Mouse (Mus musculus) hindbrain, postnatal 0 days (tissue): Measurements from ENCODE around the gene Gdpd4. TPM values are rescaled to one million over a fixed set of nuclear protein-coding genes. Genes with fewer than 3 reads are reported as not detected.
A peak's percentile ranks its signal among the peaks of the same experiment; 100 is the strongest.

ENCODE experiments used
- ATAC-seq: fragments of 200-750 bp; cut with Nextera tagmentation; 2 replicates; pipeline ENCODE4 v1.8.0; 2017; ENCODE audit warnings: mild to moderate bottlenecking, moderate TSS enrichment, moderate library complexity
- DNase-seq: peaks from one replicate; pipeline ENCODE4 v3.0.0-alpha.2; 2015; ENCODE audit warnings: low spot score
- H3K27ac ChIP-seq: fragments of 300-500 bp; sonication (generic); 2 replicates; pipeline ENCODE4 v1.5.1; 2014; ENCODE audit warnings: mild to moderate bottlenecking
- H3K27me3 ChIP-seq: fragments of 300-500 bp; sonication (generic); 2 replicates; pipeline ENCODE4 v1.6.1; 2014; ENCODE audit warnings: low read length, mixed read lengths; ENCODE audit not compliant: insufficient read depth
- H3K36me3 ChIP-seq: fragments of 300-500 bp; sonication (generic); 2 replicates; pipeline ENCODE4 v1.6.1; 2014; ENCODE audit warnings: low read length, mixed read lengths; ENCODE audit not compliant: insufficient read depth
- H3K4me1 ChIP-seq: fragments of 300-500 bp; sonication (generic); 2 replicates; pipeline ENCODE4 v1.6.1; 2014; ENCODE audit warnings: antibody characterized with exemption, low read length, mixed read lengths; ENCODE audit not compliant: insufficient read depth
- H3K4me2 ChIP-seq: fragments of 300-500 bp; sonication (generic); 2 replicates; pipeline ENCODE4 v1.6.1; 2014; ENCODE audit warnings: low read depth, mild to moderate bottlenecking, low read length, moderate library complexity, mixed read lengths
- H3K4me3 ChIP-seq: fragments of 300-500 bp; sonication (generic); 2 replicates; pipeline ENCODE4 v1.5.1; 2014; ENCODE audit warnings: low read length
- H3K9ac ChIP-seq: fragments of 300-500 bp; sonication (generic); replicated peaks from 2 replicates; pipeline ENCODE4 v1.6.1; 2014; ENCODE audit warnings: mild to moderate bottlenecking, low read length, moderate library complexity, mixed read lengths
- H3K9me3 ChIP-seq: fragments of 300-500 bp; sonication (generic); 2 replicates; pipeline ENCODE4 v1.6.1; 2016; ENCODE audit warnings: low read length, mixed read lengths
- CTCF ChIP-seq: IDR thresholded peaks from 2 replicates; pipeline ENCODE4 v1.5.1; 2016; ENCODE audit warnings: antibody characterized with exemption, control low read depth, low read depth
- WGBS: fragments of 180-500 bp; shearing (Covaris S2); extraction: QIAGEN DNeasy Blood & Tissue Kit; methylation state at CpG from one replicate; pipeline ENCODE4 v1.1.7; 2014; 5-methylcytosine and 5-hydroxymethylcytosine counted together
- polyA plus RNA-seq: library from polyadenylated mRNA; unstranded; fragments of >200 nt; fragmentation: Nextera tagmentation; extraction: Ambion mirVana; gene quantifications from 2 replicates; pipeline ENCODE4 v1.2.1, GENCODE M21; 2015
- total RNA-seq: library from RNA; depleted of rRNA; stranded (reverse); fragments of >200 nt; gene quantifications from 2 replicates; pipeline ENCODE4 v1.2.3, GENCODE M21; 2014

Gene Gdpd4
- total and polyA plus RNA-seq, 2 experiments from 2014 or later, result not detected

GRCm38 (mm10) chr7:97926978-97927377 is 7.2 kb downstream of the Gdpd4 start:
- no peaks in the 10 kb centered on the region for H3K27me3 ChIP-seq
- WGBS, result 75% methylated on average over 5 of the region's 5 CpGs
- TF ChIP-seq CTCF, result no peak

GRCm38 (mm10) chr7:97944485-97944884 is 24.7 kb downstream of the Gdpd4 start:
- WGBS, result 78% methylated on average over 1 of the region's 1 CpGs
- no peak for TF ChIP-seq CTCF

More at GRCm38 (mm10) chr7:97926978-97927377, 7.2 kb downstream of the Gdpd4 start:
- no peaks in the 10 kb centered on the region for H3K36me3 ChIP-seq
- H3K27ac ChIP-seq, result no peak overlapping the region
- H3K4me2 ChIP-seq, result no peak overlapping the region
- no peak for ATAC-seq
- no peaks in the 10 kb centered on the region for H3K9me3 ChIP-seq
- no peak for DNase-seq
- H3K4me1 ChIP-seq, result no peaks in the 10 kb centered on the region
- H3K4me3 ChIP-seq, result no peak overlapping the region
- no peak overlapping the region for H3K9ac ChIP-seq

DNA sequence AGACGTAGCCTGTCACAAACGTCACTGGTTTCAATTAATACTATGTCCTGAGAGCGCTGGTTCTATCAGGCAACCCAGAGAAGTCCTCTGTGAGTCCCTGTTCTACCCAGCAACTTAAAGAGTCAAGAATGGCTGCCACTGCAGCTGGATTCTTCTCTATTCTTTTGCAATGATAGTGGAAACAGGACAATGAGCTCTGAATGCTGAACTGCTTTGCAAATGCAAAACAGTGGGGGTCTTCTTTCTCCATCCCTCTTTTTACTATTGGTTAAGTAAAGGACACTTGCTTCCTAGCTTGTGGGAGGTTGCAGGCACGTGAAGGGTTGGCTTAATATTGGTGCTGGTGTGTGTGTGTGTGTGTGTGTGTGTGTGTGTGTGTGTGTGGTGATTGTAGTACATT is 52.7 kb downstream of the Gdpd4 start:
- DNase-seq (no peak), ATAC-seq (no peak)
- Histone ChIP-seq H3K27ac (no peak overlapping the region), H3K4me1 (no peaks in the 10 kb centered on the region), H3K4me3 (no peak overlapping the region), H3K27me3 (no peaks in the 10 kb centered on the region), H3K9ac (no peak overlapping the region), H3K36me3 (no peaks in the 10 kb centered on the region), H3K4me2 (no peak overlapping the region), H3K9me3 (no peaks in the 10 kb centered on the region)
- TF ChIP-seq CTCF, result no peak
- 16% methylated on average over 4 of the region's 4 CpGs for WGBS

More at GRCm38 (mm10) chr7:97944485-97944884, 24.7 kb downstream of the Gdpd4 start:
- DNase-seq, result no peak
- Histone ChIP-seq H3K4me1 (no peaks in the 10 kb centered on the region), H3K4me2 (no peak overlapping the region), H3K4me3 (no peak overlapping the region), H3K9me3 (no peaks in the 10 kb centered on the region), H3K27ac (no peak overlapping the region), H3K27me3 (no peaks in the 10 kb centered on the region), H3K36me3 (no peaks in the 10 kb centered on the region), H3K9ac (no peak overlapping the region)
- no peak for ATAC-seq

DNA sequence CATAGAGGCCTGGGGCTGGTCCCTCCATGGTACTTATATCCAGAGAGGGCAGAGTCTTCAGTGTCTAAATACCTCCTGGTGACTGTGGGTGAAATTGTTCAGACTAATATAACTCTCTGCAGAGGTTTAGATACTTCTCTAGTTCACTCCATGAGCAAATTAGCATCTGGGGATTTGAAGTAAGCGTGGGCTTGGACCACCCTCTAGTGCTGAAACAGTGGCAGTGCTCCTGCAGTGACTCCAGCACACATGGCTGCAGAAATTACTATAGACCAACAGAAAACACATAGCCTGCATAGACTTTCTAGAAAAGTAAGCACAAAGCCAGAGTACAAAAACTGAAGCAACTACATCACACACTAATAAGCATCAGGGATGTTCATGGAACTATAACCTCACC is 57.7 kb downstream of the Gdpd4 start:
- peak; percentile 91 for TF ChIP-seq CTCF
- Histone ChIP-seq H3K9me3 (no peaks in the 10 kb centered on the region), H3K27ac (no peak overlapping the region), H3K36me3 (no peaks in the 10 kb centered on the region), H3K27me3 (no peaks in the 10 kb centered on the region), H3K4me1 (no peaks in the 10 kb centered on the region), H3K4me2 (no peak overlapping the region), H3K9ac (no peak overlapping the region), H3K4me3 (no peak overlapping the region)
- DNase-seq, result peak; percentile 88
- peak; percentile 79 for ATAC-seq
- WGBS, result 11% methylated on average over 1 of the region's 1 CpGs

- Histone ChIP-seq H3K4me3 (no peak overlapping the region), H3K36me3 (no peaks in the 10 kb centered on the region), H3K4me1 (no peaks in the 10 kb centered on the region), H3K9ac (no peak overlapping the region), H3K9me3 (no peaks in the 10 kb centered on the region), H3K4me2 (no peak overlapping the region), H3K27ac (no peak overlapping the region), H3K27me3 (no peaks in the 10 kb centered on the region)
- WGBS, result 51% methylated on average over 13 of the region's 13 CpGs
- TF ChIP-seq CTCF, result peak; percentile 64
- DNase-seq, result peak; percentile 43
- ATAC-seq, result no peak
These were observed 64.5 kb downstream of the Gdpd4 start for GRCm38 (mm10) chr7:97984108-97984834.

DNA sequence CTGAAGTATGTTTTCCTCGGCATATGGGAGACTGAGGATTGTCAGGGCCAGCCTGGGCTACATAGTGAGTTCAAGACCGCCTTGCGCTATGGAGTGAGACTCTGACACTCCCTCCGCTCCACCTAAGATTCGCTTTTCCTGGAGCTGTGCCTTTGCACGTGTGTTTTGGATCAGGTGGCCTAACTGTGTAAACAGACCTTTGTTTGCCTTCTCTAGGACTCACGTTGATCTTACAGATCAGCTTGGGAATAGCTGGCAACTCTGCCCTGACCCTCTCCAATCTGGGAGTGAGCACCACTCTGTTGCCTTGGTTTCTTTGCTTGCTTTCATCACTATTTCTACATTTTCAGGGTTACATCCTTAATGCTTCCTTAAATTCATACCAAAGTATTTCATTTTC is 82.9 kb downstream of the Gdpd4 start:
- H3K4me1 ChIP-seq, result 0 out of 2 replicates have a peak, but pooled peaks cover 2% of the 10 kb centered on the region

GRCm38 (mm10) chr7:98048101-98048824 is 128.5 kb downstream of the Gdpd4 start:
- WGBS, result 78% methylated on average over 9 of the region's 9 CpGs
- Histone ChIP-seq H3K9me3 (no peaks in the 10 kb centered on the region), H3K4me1 (no peaks in the 10 kb centered on the region), H3K27me3 (no peaks in the 10 kb centered on the region), H3K9ac (no peak overlapping the region), H3K4me3 (no peak overlapping the region), H3K27ac (no peak overlapping the region), H3K36me3 (no peaks in the 10 kb centered on the region), H3K4me2 (no peak overlapping the region)
- ATAC-seq (no peak), DNase-seq (no peak)
- TF ChIP-seq CTCF, result no peak

More for the DNA sequence above, 82.9 kb downstream of the Gdpd4 start:
- TF ChIP-seq CTCF, result no peak
- H3K9me3 ChIP-seq, result no peaks in the 10 kb centered on the region
- ATAC-seq (no peak), DNase-seq (no peak)
- H3K36me3 ChIP-seq, result no peaks in the 10 kb centered on the region
- no peak overlapping the region for H3K4me2 ChIP-seq
- no peak overlapping the region for H3K27ac ChIP-seq
- H3K9ac ChIP-seq, result no peak overlapping the region
- no peaks in the 10 kb centered on the region for H3K27me3 ChIP-seq
- 86% methylated on average over 7 of the region's 7 CpGs for WGBS
- H3K4me3 ChIP-seq, result no peak overlapping the region
